Mouse (Mus musculus): ENCODE results near the gene Ahctf1.

Gene Ahctf1

DNA sequence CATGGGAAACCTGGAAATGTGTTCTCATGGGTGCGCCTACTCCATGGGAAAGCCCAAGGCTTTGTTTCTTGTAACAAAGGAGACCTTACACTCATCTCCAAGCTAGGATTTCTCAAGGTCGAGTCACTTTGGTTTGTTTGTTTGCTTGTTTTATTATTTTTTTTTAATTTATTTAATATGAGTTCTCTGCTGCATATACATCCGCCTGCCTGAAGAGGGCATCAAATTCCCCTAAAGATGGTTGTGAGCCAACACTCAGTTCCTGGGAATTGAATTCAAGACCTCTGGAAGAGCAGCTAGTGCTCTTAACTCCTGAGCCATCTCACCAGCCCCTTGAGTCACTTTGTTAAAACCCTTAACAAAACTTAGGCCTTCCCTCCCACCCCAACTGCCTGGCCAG lies 90.1 kb downstream of the Ahctf1 start:
- DNase-seq (ENCODE audit: low read depth, low spot score) = no peak

- DNase-seq (ENCODE audit: low read depth, low spot score) = no peak
These were observed 90.8 kb downstream of the Ahctf1 start for GRCm38 (mm10) chr1:179712658-179713057.

- DNase-seq (ENCODE audit: low read depth, low spot score) = no peak
These were observed 92.7 kb downstream of the Ahctf1 start for GRCm38 (mm10) chr1:179710739-179711138.

- DNase-seq (ENCODE audit: low read depth, low spot score) = no peak
These were observed 94.1 kb downstream of the Ahctf1 start for GRCm38 (mm10) chr1:179709390-179709789.

DNA sequence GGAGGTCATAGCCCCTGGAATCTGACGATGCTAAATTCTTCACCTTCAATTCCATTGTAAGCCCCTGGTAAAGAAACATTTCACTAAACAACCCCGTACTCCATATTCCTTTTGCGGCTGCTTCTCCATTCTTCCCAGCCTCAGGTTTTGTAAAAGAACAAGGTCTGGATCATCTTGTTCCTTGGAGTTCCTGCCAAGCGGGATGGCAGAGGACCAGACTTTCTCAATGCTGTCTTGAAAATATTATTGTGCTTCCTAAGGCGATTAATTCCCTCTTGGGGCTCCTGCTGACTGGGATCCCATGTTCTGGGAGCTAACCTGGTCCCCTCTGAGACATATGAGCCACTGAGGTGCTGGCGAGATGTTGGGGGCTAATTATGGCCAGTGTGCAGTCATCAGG lies 98.3 kb downstream of the Ahctf1 start:
- DNase-seq (ENCODE audit: low read depth, low spot score) = no peak

DNA sequence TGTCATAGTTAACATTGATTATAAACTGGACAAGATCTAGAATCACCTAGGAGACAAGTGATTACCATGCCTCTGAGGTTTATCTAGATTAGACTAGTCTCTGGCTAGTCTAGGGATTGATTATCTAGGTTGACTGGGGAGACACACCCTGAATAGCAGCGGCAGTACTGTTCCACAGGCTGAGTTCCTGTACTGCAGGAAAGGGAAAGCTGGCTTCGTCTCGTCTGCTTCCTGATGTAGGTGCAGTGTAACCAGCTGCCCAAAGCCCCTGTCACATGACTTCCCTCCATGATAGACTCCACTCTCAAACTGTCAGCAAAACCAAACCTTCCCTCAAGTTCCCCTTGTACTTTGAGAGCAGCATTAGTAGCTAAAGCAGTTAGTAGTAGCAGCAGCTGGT lies 99.3 kb downstream of the Ahctf1 start:
- DNase-seq (ENCODE audit: low read depth, low spot score) = no peak
